Mouse (Mus musculus): Measurements from ENCODE around the gene Cacna1c. TPM values are rescaled to one million over a fixed set of nuclear protein-coding genes. Genes with fewer than 3 reads are reported as not detected.
A peak's percentile ranks its signal among the peaks of the same experiment; 100 is the strongest.

Gene Cacna1c
- polyA plus RNA-seq, 1 experiment from 2014 or later = 44.0 TPM

- peaks cover 76% of the 10 kb centered on the region for H3K4me1 ChIP-seq (ENCODE audit: control insufficient read depth, insufficient read depth, low read length)
- ATAC-seq (replicated peaks; ENCODE audit: insufficient number of reproducible peaks, low FRiP score, low TSS enrichment) = no peak
- no peaks in the 10 kb centered on the region for H3K9me3 ChIP-seq (replicated peaks; ENCODE audit: control insufficient read depth, low read length)
Observed at GRCm38 (mm10) chr6:119042803-119043202, 153.4 kb downstream of the Cacna1c start.

GRCm38 (mm10) chr6:119040961-119041360, 155.3 kb downstream of the Cacna1c start:
- H3K36me3 ChIP-seq (ENCODE audit: control insufficient read depth, insufficient read depth, low read length) = no peaks in the 10 kb centered on the region
- H3K9ac ChIP-seq (ENCODE audit: low read depth, low read length) = no peak overlapping the region
- no peak for ATAC-seq (replicated peaks; ENCODE audit: insufficient number of reproducible peaks, low FRiP score, low TSS enrichment)
- H3K9me3 ChIP-seq (replicated peaks; ENCODE audit: control insufficient read depth, low read length) = no peaks in the 10 kb centered on the region
- 0 out of 2 replicates have a peak overlapping the region, but pooled peaks have one; percentile 8 for H3K27ac ChIP-seq (ENCODE audit: low read depth, low read length)
- H3K27me3 ChIP-seq (ENCODE audit: control insufficient read depth, insufficient read depth, low read length) = no peaks in the 10 kb centered on the region
- no peak overlapping the region for H3K4me3 ChIP-seq (ENCODE audit: low read depth, low read length)
- peaks cover 75% of the 10 kb centered on the region for H3K4me1 ChIP-seq (ENCODE audit: control insufficient read depth, insufficient read depth, low read length)
- H3K4me2 ChIP-seq = no peak overlapping the region
- WGBS (ENCODE audit: insufficient replicate concordance) = 46% methylated on average over 7 of the region's 7 CpGs

More at GRCm38 (mm10) chr6:119042803-119043202, 153.4 kb downstream of the Cacna1c start:
- Histone ChIP-seq H3K27me3 (ENCODE audit: control insufficient read depth, insufficient read depth, low read length) (no peaks in the 10 kb centered on the region), H3K4me3 (ENCODE audit: low read depth, low read length) (no peak overlapping the region), H3K36me3 (ENCODE audit: control insufficient read depth, insufficient read depth, low read length) (no peaks in the 10 kb centered on the region), H3K4me2 (no peak overlapping the region), H3K9ac (ENCODE audit: low read depth, low read length) (no peak overlapping the region), H3K27ac (ENCODE audit: low read depth, low read length) (no peak overlapping the region)
- WGBS (ENCODE audit: insufficient replicate concordance) = 73% methylated on average over 3 of the region's 3 CpGs

DNA sequence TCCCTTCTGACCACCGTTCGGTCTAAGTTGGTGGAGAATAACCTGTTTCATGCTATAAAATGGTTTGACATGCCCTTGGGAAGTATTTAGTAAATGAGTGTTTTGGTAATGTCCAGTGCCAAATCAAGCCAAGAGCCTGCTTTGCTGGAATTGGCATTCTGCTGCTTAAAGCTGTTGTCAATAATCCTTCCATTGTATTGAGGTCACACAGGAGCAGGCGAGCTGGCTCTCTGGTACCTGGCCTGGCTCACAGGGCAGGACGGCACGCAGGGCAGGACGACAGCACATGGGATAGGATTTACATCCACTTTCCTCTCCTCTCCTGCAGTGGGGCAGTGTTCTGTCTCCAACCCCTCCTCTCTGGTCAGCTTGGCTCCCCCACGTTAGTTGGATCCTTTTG, 156.4 kb downstream of the Cacna1c start:
- ATAC-seq (replicated peaks; ENCODE audit: insufficient number of reproducible peaks, low FRiP score, low TSS enrichment) = no peak

DNA sequence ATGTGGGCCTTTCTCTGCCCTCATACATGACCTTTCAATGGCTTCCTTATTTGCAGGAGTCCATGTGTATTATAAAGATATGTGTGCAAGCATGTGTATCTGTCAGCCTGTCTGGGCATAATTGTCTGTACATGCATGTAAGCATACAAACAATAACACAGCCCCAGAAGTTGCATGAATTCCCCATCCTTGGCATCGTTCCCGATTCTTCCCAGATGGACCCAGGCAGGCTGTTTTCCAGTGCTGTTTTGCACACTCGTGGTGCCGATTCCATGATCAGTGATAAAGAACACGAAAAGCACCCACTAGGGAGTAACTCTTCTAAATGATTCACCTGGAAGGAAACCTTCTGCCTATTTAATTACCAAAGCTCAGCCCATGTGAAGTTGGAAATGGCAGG, 156.9 kb downstream of the Cacna1c start:
- no peak for ATAC-seq (replicated peaks; ENCODE audit: insufficient number of reproducible peaks, low FRiP score, low TSS enrichment)
- no peaks in the 10 kb centered on the region for H3K9me3 ChIP-seq (replicated peaks; ENCODE audit: control insufficient read depth, low read length)
- WGBS (ENCODE audit: insufficient replicate concordance) = 91% methylated on average over 5 of the region's 5 CpGs

More for the DNA sequence above, 156.4 kb downstream of the Cacna1c start:
- H3K9ac ChIP-seq (ENCODE audit: low read depth, low read length) = no peak overlapping the region
- H3K9me3 ChIP-seq (replicated peaks; ENCODE audit: control insufficient read depth, low read length) = no peaks in the 10 kb centered on the region
- no peaks in the 10 kb centered on the region for H3K27me3 ChIP-seq (ENCODE audit: control insufficient read depth, insufficient read depth, low read length)
- no peak overlapping the region for H3K4me3 ChIP-seq (ENCODE audit: low read depth, low read length)
- peaks cover 64% of the 10 kb centered on the region for H3K4me1 ChIP-seq (ENCODE audit: control insufficient read depth, insufficient read depth, low read length)
- no peak overlapping the region for H3K4me2 ChIP-seq
- no peaks in the 10 kb centered on the region; the same call in 1 of the 2 replicates for H3K36me3 ChIP-seq (ENCODE audit: control insufficient read depth, insufficient read depth, low read length)
- no peak overlapping the region for H3K27ac ChIP-seq (ENCODE audit: low read depth, low read length)
- 81% methylated on average over 7 of the region's 7 CpGs for WGBS (ENCODE audit: insufficient replicate concordance)

GRCm38 (mm10) chr6:119037815-119038214, 158.4 kb downstream of the Cacna1c start:
- no peak for ATAC-seq (replicated peaks; ENCODE audit: insufficient number of reproducible peaks, low FRiP score, low TSS enrichment)
- Histone ChIP-seq H3K4me2 (no peak overlapping the region), H3K27me3 (ENCODE audit: control insufficient read depth, insufficient read depth, low read length) (no peaks in the 10 kb centered on the region), H3K9ac (ENCODE audit: low read depth, low read length) (no peak overlapping the region), H3K27ac (ENCODE audit: low read depth, low read length) (no peak overlapping the region), H3K9me3 (replicated peaks; ENCODE audit: control insufficient read depth, low read length) (no peaks in the 10 kb centered on the region), H3K4me1 (ENCODE audit: control insufficient read depth, insufficient read depth, low read length) (peaks cover 54% of the 10 kb centered on the region), H3K4me3 (ENCODE audit: low read depth, low read length) (no peak overlapping the region), H3K36me3 (ENCODE audit: control insufficient read depth, insufficient read depth, low read length) (no peaks in the 10 kb centered on the region; the same call in none of the 2 replicates)
- 68% methylated on average over 6 of the region's 6 CpGs for WGBS (ENCODE audit: insufficient replicate concordance)

More for the DNA sequence above, 156.9 kb downstream of the Cacna1c start:
- Histone ChIP-seq H3K4me2 (no peak overlapping the region), H3K27ac (ENCODE audit: low read depth, low read length) (no peak overlapping the region), H3K4me3 (ENCODE audit: low read depth, low read length) (no peak overlapping the region), H3K9ac (ENCODE audit: low read depth, low read length) (no peak overlapping the region), H3K27me3 (ENCODE audit: control insufficient read depth, insufficient read depth, low read length) (no peaks in the 10 kb centered on the region), H3K4me1 (ENCODE audit: control insufficient read depth, insufficient read depth, low read length) (peaks cover 62% of the 10 kb centered on the region), H3K36me3 (ENCODE audit: control insufficient read depth, insufficient read depth, low read length) (no peaks in the 10 kb centered on the region; the same call in 1 of the 2 replicates)

DNA sequence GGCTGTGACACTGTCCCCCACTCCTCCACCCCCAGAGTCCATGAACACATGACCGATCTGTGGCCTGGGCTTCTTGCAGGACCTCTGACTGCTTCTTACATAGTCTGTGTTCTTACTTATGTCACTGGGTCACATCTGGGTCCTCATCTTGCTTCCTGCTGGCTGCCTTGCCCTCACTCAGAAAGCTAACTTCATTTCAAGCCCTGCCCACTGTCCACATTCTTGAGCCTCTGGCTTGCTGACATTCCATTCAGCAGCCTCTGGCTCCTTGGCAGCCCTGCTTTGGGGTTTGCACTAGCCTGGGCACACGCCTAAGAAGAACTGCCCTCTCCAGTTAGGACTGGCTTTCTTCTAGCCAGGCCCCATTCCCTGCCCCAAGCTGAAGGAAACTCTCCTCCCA, 159.2 kb downstream of the Cacna1c start:
- no peak overlapping the region for H3K4me2 ChIP-seq
- H3K9me3 ChIP-seq (replicated peaks; ENCODE audit: control insufficient read depth, low read length) = no peaks in the 10 kb centered on the region
- H3K4me1 ChIP-seq (ENCODE audit: control insufficient read depth, insufficient read depth, low read length) = peaks cover 46% of the 10 kb centered on the region
- H3K9ac ChIP-seq (ENCODE audit: low read depth, low read length) = no peak overlapping the region
- no peaks in the 10 kb centered on the region for H3K27me3 ChIP-seq (ENCODE audit: control insufficient read depth, insufficient read depth, low read length)
- 54% methylated on average over 2 of the region's 2 CpGs for WGBS (ENCODE audit: insufficient replicate concordance)
- ATAC-seq (replicated peaks; ENCODE audit: insufficient number of reproducible peaks, low FRiP score, low TSS enrichment) = 0 out of 2 replicates have a peak, but pooled peaks have one; percentile 7
- no peak overlapping the region for H3K4me3 ChIP-seq (ENCODE audit: low read depth, low read length)
- H3K36me3 ChIP-seq (ENCODE audit: control insufficient read depth, insufficient read depth, low read length) = no peaks in the 10 kb centered on the region; the same call in none of the 2 replicates
- H3K27ac ChIP-seq (ENCODE audit: low read depth, low read length) = no peak overlapping the region

- no peak overlapping the region for H3K9ac ChIP-seq (ENCODE audit: low read depth, low read length)
- WGBS (ENCODE audit: insufficient replicate concordance) = 78% methylated on average over 6 of the region's 6 CpGs
- no peaks in the 10 kb centered on the region for H3K9me3 ChIP-seq (replicated peaks; ENCODE audit: control insufficient read depth, low read length)
- ATAC-seq (replicated peaks; ENCODE audit: insufficient number of reproducible peaks, low FRiP score, low TSS enrichment) = no peak
- no peak overlapping the region for H3K4me2 ChIP-seq
- H3K4me3 ChIP-seq (ENCODE audit: low read depth, low read length) = no peak overlapping the region
- H3K27me3 ChIP-seq (ENCODE audit: control insufficient read depth, insufficient read depth, low read length) = no peaks in the 10 kb centered on the region
- no peaks in the 10 kb centered on the region; the same call in none of the 2 replicates for H3K36me3 ChIP-seq (ENCODE audit: control insufficient read depth, insufficient read depth, low read length)
- no peak overlapping the region for H3K27ac ChIP-seq (ENCODE audit: low read depth, low read length)
- H3K4me1 ChIP-seq (ENCODE audit: control insufficient read depth, insufficient read depth, low read length) = peaks cover 30% of the 10 kb centered on the region
Observed at GRCm38 (mm10) chr6:119035361-119035760, 160.9 kb downstream of the Cacna1c start.

- ATAC-seq (replicated peaks; ENCODE audit: insufficient number of reproducible peaks, low FRiP score, low TSS enrichment) = no peak
- no peaks in the 10 kb centered on the region for H3K9me3 ChIP-seq (replicated peaks; ENCODE audit: control insufficient read depth, low read length)
- no peaks in the 10 kb centered on the region for H3K27me3 ChIP-seq (ENCODE audit: control insufficient read depth, insufficient read depth, low read length)
- H3K4me1 ChIP-seq (ENCODE audit: control insufficient read depth, insufficient read depth, low read length) = peaks cover 26% of the 10 kb centered on the region
- no peak overlapping the region for H3K9ac ChIP-seq (ENCODE audit: low read depth, low read length)
- WGBS (ENCODE audit: insufficient replicate concordance) = 87% methylated on average over 2 of the region's 2 CpGs
- H3K4me3 ChIP-seq (ENCODE audit: low read depth, low read length) = no peak overlapping the region
- no peak overlapping the region for H3K4me2 ChIP-seq
- H3K27ac ChIP-seq (ENCODE audit: low read depth, low read length) = no peak overlapping the region
- no peaks in the 10 kb centered on the region; the same call in none of the 2 replicates for H3K36me3 ChIP-seq (ENCODE audit: control insufficient read depth, insufficient read depth, low read length)
Observed at GRCm38 (mm10) chr6:119034947-119035346, 161.3 kb downstream of the Cacna1c start.

GRCm38 (mm10) chr6:119027880-119028279, 168.3 kb downstream of the Cacna1c start:
- Histone ChIP-seq H3K9me3 (replicated peaks; ENCODE audit: control insufficient read depth, low read length) (no peaks in the 10 kb centered on the region), H3K9ac (ENCODE audit: low read depth, low read length) (no peak overlapping the region), H3K36me3 (ENCODE audit: control insufficient read depth, insufficient read depth, low read length) (no peaks in the 10 kb centered on the region), H3K27ac (ENCODE audit: low read depth, low read length) (no peak overlapping the region), H3K4me1 (ENCODE audit: control insufficient read depth, insufficient read depth, low read length) (peaks cover 29% of the 10 kb centered on the region), H3K27me3 (ENCODE audit: control insufficient read depth, insufficient read depth, low read length) (no peaks in the 10 kb centered on the region), H3K4me3 (ENCODE audit: low read depth, low read length) (no peak overlapping the region), H3K4me2 (no peak overlapping the region)
- ATAC-seq (replicated peaks; ENCODE audit: insufficient number of reproducible peaks, low FRiP score, low TSS enrichment) = no peak
- 83% methylated on average over 6 of the region's 6 CpGs for WGBS (ENCODE audit: insufficient replicate concordance)

Data from heart, embryonic 11.5 days (tissue).